Mouse (Mus musculus) hindbrain, embryonic 10.5 days (tissue): ENCODE results near the gene Tex46. TPM values are rescaled to one million over a fixed set of nuclear protein-coding genes. Genes with fewer than 3 reads are reported as not detected.

Experiments
- DNase-seq: peaks from one replicate; pipeline ENCODE4 v3.0.0-alpha.2; 2017; ENCODE audit warnings: low spot score
- H3K27ac ChIP-seq: fragments of 300-500 bp; sonication (generic); 2 replicates; pipeline ENCODE4 v1.5.1; 2016; ENCODE audit warnings: mild to moderate bottlenecking, moderate library complexity
- H3K27me3 ChIP-seq: fragments of 300-500 bp; sonication (generic); 2 replicates; pipeline ENCODE4 v1.6.1; 2016; ENCODE audit warnings: mild to moderate bottlenecking; ENCODE audit not compliant: poor library complexity, insufficient read depth, severe bottlenecking
- H3K36me3 ChIP-seq: fragments of 300-500 bp; sonication (generic); 2 replicates; pipeline ENCODE4 v1.6.1; 2016; ENCODE audit warnings: mild to moderate bottlenecking, moderate library complexity
- H3K4me1 ChIP-seq: fragments of 300-500 bp; sonication (generic); replicated peaks from 2 replicates; pipeline ENCODE4 v1.6.1; 2016; ENCODE audit warnings: mild to moderate bottlenecking
- H3K4me3 ChIP-seq: fragments of 300-500 bp; sonication (generic); 2 replicates; pipeline ENCODE4 v1.5.1; 2016; ENCODE audit warnings: mild to moderate bottlenecking, moderate library complexity
- H3K9me3 ChIP-seq: fragments of 300-500 bp; sonication (generic); 2 replicates; pipeline ENCODE4 v1.6.1; 2016; ENCODE audit warnings: mild to moderate bottlenecking, moderate library complexity
- WGBS: fragments of 180-500 bp; shearing (Covaris S2); methylation state at CpG from one replicate; pipeline ENCODE4 v1.1.7; 2016; 5-methylcytosine and 5-hydroxymethylcytosine counted together
- polyA plus RNA-seq: library from polyadenylated mRNA; unstranded; fragments of >200 nt; fragmentation: Nextera tagmentation; extraction: Ambion mirVana; gene quantifications from 2 replicates; pipeline ENCODE4 v1.2.1, GENCODE M21; 2016

Gene Tex46
- polyA plus RNA-seq, 1 experiment from 2014 or later, result not detected

GRCm38 (mm10) chr4:136653692-136654234, 43.5 kb downstream of the Tex46 start:
- H3K36me3 ChIP-seq, result peaks cover 70% of the 10 kb centered on the region
- peak overlapping the region; percentile 35; the same call in 1 of the 2 replicates for H3K27ac ChIP-seq
- no peaks in the 10 kb centered on the region for H3K27me3 ChIP-seq
- H3K9me3 ChIP-seq, result no peaks in the 10 kb centered on the region
- peaks cover 26% of the 10 kb centered on the region for H3K4me1 ChIP-seq
- no peak overlapping the region for H3K4me3 ChIP-seq
- DNase-seq, result no peak
- WGBS, result 89% methylated on average over 10 of the region's 10 CpGs

GRCm38 (mm10) chr4:136657914-136658313, 47.7 kb downstream of the Tex46 start:
- 83% methylated on average over 3 of the region's 3 CpGs for WGBS
- Histone ChIP-seq H3K36me3 (peaks cover 99% of the 10 kb centered on the region), H3K4me1 (peaks cover 5% of the 10 kb centered on the region), H3K9me3 (no peaks in the 10 kb centered on the region), H3K27ac (no peak overlapping the region), H3K4me3 (no peak overlapping the region), H3K27me3 (no peaks in the 10 kb centered on the region)
- DNase-seq, result no peak

Other genes with a start within 250 kb of the Tex46 start
- 0.18 and 0.52 TPM in 2 replicates for gene Htr1d, start 186.9 kb upstream of the Tex46 start, polyA plus RNA-seq
- gene 6030445D17Rik, start 148.2 kb upstream of the Tex46 start, polyA plus RNA-seq, result 0.17 and 0.24 TPM in 2 replicates
- 108 and 133 TPM in 2 replicates for gene Luzp1, start 140.7 kb upstream of the Tex46 start, polyA plus RNA-seq
- 54.6 and 61.0 TPM in 2 replicates for gene Kdm1a, start 7.7 kb upstream of the Tex46 start, polyA plus RNA-seq
- 0.05 TPM in 1 of 2 replicates, not detected in the other for gene Lactbl1, start 12.2 kb downstream of the Tex46 start, polyA plus RNA-seq
- 13.4 and 21.5 TPM in 2 replicates for gene Ephb2, start 225.6 kb downstream of the Tex46 start, polyA plus RNA-seq